Mouse (Mus musculus) ES-E14 (cell line): ENCODE measurements around the gene Gatad2a. TPM values are rescaled to one million over a fixed set of nuclear protein-coding genes. Genes with fewer than 3 reads are reported as not detected.
A peak's percentile ranks its signal among the peaks of the same experiment; 100 is the strongest.

ENCODE experiments used
- DNase-seq: peaks from one replicate; pipeline ENCODE4 v3.0.0-alpha.2; 2013; ENCODE audit warnings: low read depth, low spot score
- H3K27ac ChIP-seq: 2 replicates; pipeline ENCODE4 v1.5.1; 2012; ENCODE audit warnings: low read depth, mild to moderate bottlenecking, low read length, moderate library complexity, mixed read lengths; ENCODE audit not compliant: poor library complexity, insufficient read depth, severe bottlenecking
- H3K36me3 ChIP-seq: 2 replicates; pipeline ENCODE4 v1.6.1; 2012; ENCODE audit warnings: mild to moderate bottlenecking, low read length, moderate library complexity, mixed read lengths; ENCODE audit not compliant: control insufficient read depth, poor library complexity, insufficient read depth, severe bottlenecking
- H3K4me1 ChIP-seq, 2 experiments: fragments of 150-350 bp in 1 of 2; sonication (generic) in 1 of 2; 2 replicates each; pipeline ENCODE4 v1.6.1; 2012; ENCODE audit warnings: low read length in 2 of 2, mild to moderate bottlenecking in 1 of 2, mixed read lengths in 1 of 2; ENCODE audit not compliant: control insufficient read depth in 2 of 2, insufficient read depth in 2 of 2, poor library complexity in 1 of 2
- H3K4me3 ChIP-seq, 2 experiments: fragments of 150-350 bp in 1 of 2; sonication (generic) in 1 of 2; 2 replicates each; pipeline ENCODE4 v1.5.1; 2012; ENCODE audit warnings: low read length in 2 of 2, low read depth in 1 of 2, mild to moderate bottlenecking in 1 of 2, mixed read lengths in 1 of 2; ENCODE audit not compliant: insufficient read depth in 1 of 2, poor library complexity in 1 of 2, severe bottlenecking in 1 of 2
- H3K9ac ChIP-seq: 2 replicates; pipeline ENCODE4 v1.6.1; 2012; ENCODE audit warnings: low read depth, mild to moderate bottlenecking, low read length, mixed read lengths; ENCODE audit not compliant: poor library complexity, insufficient read depth, severe bottlenecking
- H3K9me3 ChIP-seq: fragments of 150-350 bp; sonication (generic); 2 replicates; pipeline ENCODE4 v1.6.1; 2012; ENCODE audit warnings: low read depth, mild to moderate bottlenecking, low read length; ENCODE audit not compliant: control insufficient read depth, insufficient read depth
- CHD2 ChIP-seq: IDR thresholded peaks from 2 replicates; pipeline ENCODE4 v1.6.1; 2014; ENCODE audit warnings: mild to moderate bottlenecking, low read depth, low read length, inconsistent platforms
- HCFC1 ChIP-seq: IDR thresholded peaks from 2 replicates; pipeline ENCODE4 v1.6.1; 2012; ENCODE audit warnings: low read length, inconsistent platforms, borderline replicate concordance; ENCODE audit not compliant: insufficient read depth
- MAFK ChIP-seq: IDR thresholded peaks from 2 replicates; pipeline ENCODE4 v1.6.1; 2014; ENCODE audit warnings: mild to moderate bottlenecking, low read depth, low read length, inconsistent platforms; ENCODE audit not compliant: insufficient read depth
- ZC3H11A ChIP-seq: IDR thresholded peaks from 2 replicates; pipeline ENCODE4 v1.6.1; 2012; ENCODE audit warnings: low read depth, mild to moderate bottlenecking, inconsistent platforms, low read length, borderline replicate concordance
- ZNF384 ChIP-seq: IDR thresholded peaks from 2 replicates; pipeline ENCODE4 v1.6.1; 2012; ENCODE audit warnings: low read depth, low read length, inconsistent platforms
- in situ Hi-C, 2 experiments: fragments of 600-800 bp; cut with MboI; formaldehyde crosslinking; loops; one replicate each; pipeline ENCODE4 v1.15.1; 2025; ENCODE audit warnings: low sequenced_read_pairs in 2 of 2, inconsistent platforms in 1 of 2; ENCODE audit not compliant: unreplicated experiment in 2 of 2
- total RNA-seq: library from RNA; depleted of rRNA; stranded (reverse); fragments of 300-350 nt; gene quantifications from 2 replicates; pipeline ENCODE4 v1.2.3, GENCODE M21; 2012

The Gatad2a gene
- total RNA-seq, 1 experiment, result 139 TPM

- Histone ChIP-seq H3K27ac (peak overlapping the region; percentile 61), H3K9ac (0 out of 2 replicates have a peak overlapping the region, but pooled peaks have one; percentile 13), H3K4me3 (no peak overlapping the region), H3K9me3 (no peaks in the 10 kb centered on the region), H3K4me1 (peaks cover 30 to 49% of the 10 kb centered on the region in 2 experiments), H3K36me3 (peaks cover 21% of the 10 kb centered on the region)
- DNase-seq, result no peak
- in situ Hi-C loops, result no loop called here
- TF ChIP-seq ZC3H11A (no peak), HCFC1 (no peak), ZNF384 (no peak), CHD2 (no peak), MAFK (no peak)
Measured at GRCm38 (mm10) chr8:69938245-69938982, 57.8 kb downstream of the Gatad2a start.

GRCm38 (mm10) chr8:69937466-69937865 lies 58.7 kb downstream of the Gatad2a start:
- DNase-seq, result no peak
- H3K27ac ChIP-seq, result peak overlapping the region; percentile 83
- no peaks in the 10 kb centered on the region for H3K9me3 ChIP-seq
- H3K4me3 ChIP-seq, result no peak overlapping the region
- peaks cover 30 to 46% of the 10 kb centered on the region in 2 experiments for H3K4me1 ChIP-seq
- H3K9ac ChIP-seq, result no peak overlapping the region
- in situ Hi-C loops, result no loop called here
- TF ChIP-seq HCFC1, result no peak
- H3K36me3 ChIP-seq, result peaks cover 22% of the 10 kb centered on the region

DNA sequence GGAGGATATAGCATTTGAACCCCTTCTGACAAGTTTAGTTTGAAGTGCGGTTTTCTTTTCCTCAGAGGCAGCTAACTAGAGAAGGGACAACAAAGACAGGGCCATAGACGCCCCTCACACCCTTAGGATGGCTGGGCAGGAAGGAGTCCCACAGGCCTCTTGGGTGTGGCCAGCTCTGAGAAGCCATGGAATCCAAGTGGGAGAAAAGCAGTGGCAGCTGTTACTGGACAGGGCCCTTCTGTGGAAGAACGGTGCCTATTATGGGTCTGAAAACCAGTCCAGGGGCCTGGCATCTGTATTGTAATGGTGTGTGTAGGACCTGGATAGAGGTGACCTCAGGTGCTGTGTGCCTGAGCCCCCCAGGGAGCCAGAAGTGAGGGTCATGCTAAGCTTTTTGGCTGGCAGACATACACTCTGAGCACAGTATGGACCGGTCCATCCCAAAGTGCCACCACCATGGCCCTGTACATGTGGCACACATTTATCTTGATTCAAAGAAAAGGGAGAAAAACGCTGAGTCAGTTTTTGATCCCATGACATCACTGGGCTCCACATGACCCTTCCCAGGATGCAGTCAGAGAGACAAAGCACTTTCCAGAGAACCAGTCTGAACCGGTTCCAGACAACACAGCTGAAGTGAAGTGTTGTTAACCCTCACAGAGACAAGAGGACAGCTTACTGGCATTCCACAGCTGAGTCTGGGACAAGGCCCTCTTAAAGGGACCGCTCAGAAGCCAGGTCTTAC lies 60.0 kb downstream of the Gatad2a start:
- in situ Hi-C loops, result no loop called here
- no peak for TF ChIP-seq CHD2
- peak; percentile 100 for TF ChIP-seq MAFK
- peak overlapping the region; percentile 0; a peak in 2 of 4 replicates for H3K4me3 ChIP-seq
- H3K9me3 ChIP-seq, result no peaks in the 10 kb centered on the region
- peak overlapping the region; percentile 67 for H3K9ac ChIP-seq
- peaks cover 30 to 42% of the 10 kb centered on the region in 2 experiments for H3K4me1 ChIP-seq
- H3K36me3 ChIP-seq, result peaks cover 22% of the 10 kb centered on the region
- H3K27ac ChIP-seq, result peak overlapping the region; percentile 83
- peak; percentile 98 for DNase-seq

DNA sequence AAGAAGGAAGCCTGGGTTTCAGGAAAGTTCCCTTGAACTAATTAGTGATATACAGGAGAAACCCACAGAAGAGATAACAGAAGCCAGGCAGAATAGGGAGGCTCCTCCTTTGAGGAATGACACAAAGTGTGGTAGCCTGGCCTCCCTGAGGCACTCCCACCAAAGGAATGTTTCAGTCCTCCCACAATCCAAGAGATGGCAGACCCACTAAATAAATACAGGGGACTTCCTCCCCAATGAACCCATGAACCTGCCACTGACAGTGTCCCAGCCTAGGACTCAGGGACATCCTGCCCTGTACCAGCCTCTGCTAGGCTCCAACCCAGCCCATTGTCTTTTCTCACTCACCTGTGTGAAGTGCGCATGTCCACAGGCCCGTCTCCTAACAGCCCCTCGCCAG lies 60.8 kb downstream of the Gatad2a start:
- TF ChIP-seq CHD2 (no peak), HCFC1 (no peak)
- DNase-seq, result no peak
- peak overlapping the region; percentile 67 for H3K9ac ChIP-seq
- peak overlapping the region; percentile 0 to 24; a peak in 2 of 4 replicates for H3K4me3 ChIP-seq
- peaks cover 24% of the 10 kb centered on the region for H3K36me3 ChIP-seq
- in situ Hi-C loops, result no loop called here
- no peaks in the 10 kb centered on the region for H3K9me3 ChIP-seq
- peak overlapping the region; percentile 83 for H3K27ac ChIP-seq
- peaks cover 26 to 42% of the 10 kb centered on the region in 2 experiments for H3K4me1 ChIP-seq

- Histone ChIP-seq H3K27ac (peak overlapping the region; percentile 83), H3K9ac (0 out of 2 replicates have a peak overlapping the region, but pooled peaks have one; percentile 17), H3K4me1 (peaks cover 24 to 34% of the 10 kb centered on the region in 2 experiments), H3K36me3 (peaks cover 24% of the 10 kb centered on the region), H3K9me3 (no peaks in the 10 kb centered on the region), H3K4me3 (no peak overlapping the region)
- in situ Hi-C loops, result no loop called here
- no peak for DNase-seq
- TF ChIP-seq MAFK, result no peak
- no peak for TF ChIP-seq ZC3H11A
- TF ChIP-seq ZNF384, result no peak
- TF ChIP-seq CHD2, result no peak
- TF ChIP-seq HCFC1, result no peak
Measured at GRCm38 (mm10) chr8:69934582-69934981, 61.6 kb downstream of the Gatad2a start.
